ENCODE assay signal across 8 mouse cellular contexts in genomic region chr4:49521346-49521745, GRCm38 (mm10). TPM values are rescaled to one million over a fixed set of nuclear protein-coding genes. Genes with fewer than 3 reads are reported as not detected.
DNase-seq lines count a peak whose midpoint lies in the region; ATAC-seq and TF ChIP-seq lines count a peak whose summit lies in the region.

No protein-coding gene starts in this region.

- TF ChIP-seq EP300 in heart, postnatal 0 days (IDR thresholded peaks at IDR 0.05; ENCODE audit: low read depth), result no peak

- H3K36me3 ChIP-seq in heart, postnatal 0 days (replicated peaks; ENCODE audit: control insufficient read depth, insufficient read depth, low read length), result peaks cover 20% of the 10 kb centered on the region
- peaks cover 24% of the 10 kb centered on the region for H3K36me3 ChIP-seq in hindbrain, embryonic 13.5 days
- peaks cover 14% of the 10 kb centered on the region for H3K36me3 ChIP-seq in midbrain, embryonic 12.5 days

- WGBS in heart, postnatal 0 days, result under 1% methylated on average over 17 of the region's 17 CpGs
- under 1% methylated on average over 17 of the region's 17 CpGs for WGBS in hindbrain, embryonic 13.5 days
- 1% methylated on average over 17 of the region's 17 CpGs for WGBS in midbrain, embryonic 12.5 days

- H3K4me3 ChIP-seq in heart, postnatal 0 days (ENCODE audit: low read depth, low read length), result peak overlapping the region; percentile 83
- H3K4me3 ChIP-seq in hindbrain, embryonic 13.5 days, result peak overlapping the region; percentile 61
- H3K4me3 ChIP-seq in midbrain, embryonic 12.5 days, result peak overlapping the region; percentile 71

- peak overlapping the region; percentile 90 for H3K4me2 ChIP-seq in heart, postnatal 0 days (ENCODE audit: low read depth, low read length)
- H3K4me2 ChIP-seq in hindbrain, embryonic 13.5 days, result peak overlapping the region; percentile 79
- peak overlapping the region; percentile 62 for H3K4me2 ChIP-seq in midbrain, embryonic 12.5 days (replicated peaks)

- H3K4me1 ChIP-seq in heart, postnatal 0 days (ENCODE audit: control insufficient read depth, insufficient read depth), result peaks cover 17% of the 10 kb centered on the region
- H3K4me1 ChIP-seq in hindbrain, embryonic 13.5 days (replicated peaks), result peaks cover 37% of the 10 kb centered on the region
- peaks cover 18% of the 10 kb centered on the region for H3K4me1 ChIP-seq in midbrain, embryonic 12.5 days

- peak overlapping the region; percentile 74 for H3K9ac ChIP-seq in heart, postnatal 0 days (replicated peaks; ENCODE audit: low read depth, low read length)
- peak overlapping the region; percentile 84 for H3K9ac ChIP-seq in hindbrain, embryonic 13.5 days
- H3K9ac ChIP-seq in midbrain, embryonic 12.5 days (replicated peaks), result peak overlapping the region; percentile 78

- ATAC-seq in heart, postnatal 0 days (ENCODE audit: insufficient read depth, low read depth), result peak; percentile 49
- ATAC-seq in hindbrain, embryonic 13.5 days (ENCODE audit: low FRiP score), result peak; percentile 81
- no peak for ATAC-seq in midbrain, embryonic 12.5 days (ENCODE audit: low FRiP score, low read depth)

- TF ChIP-seq CTCF in heart, postnatal 0 days (IDR thresholded peaks at IDR 0.05; ENCODE audit: low read depth), result peak; percentile 19; the same call in 1 of the 2 replicates
- TF ChIP-seq CTCF in brain, embryonic 14.5 days (IDR thresholded peaks at IDR 0.05; ENCODE audit: borderline replicate concordance, extremely low read depth, insufficient read depth, insufficient read length), result peak; percentile 33; the same call in 1 of the 2 replicates

- H3K9me3 ChIP-seq in heart, postnatal 0 days (replicated peaks; ENCODE audit: control insufficient read depth, low read length), result no peaks in the 10 kb centered on the region
- no peaks in the 10 kb centered on the region for H3K9me3 ChIP-seq in hindbrain, embryonic 13.5 days
- H3K9me3 ChIP-seq in midbrain, embryonic 12.5 days, result no peaks in the 10 kb centered on the region

- H3K27me3 ChIP-seq in heart, postnatal 0 days (ENCODE audit: control insufficient read depth, insufficient read depth, low read length), result no peaks in the 10 kb centered on the region
- no peaks in the 10 kb centered on the region for H3K27me3 ChIP-seq in hindbrain, embryonic 13.5 days
- H3K27me3 ChIP-seq in midbrain, embryonic 12.5 days, result no peaks in the 10 kb centered on the region

- H3K27ac ChIP-seq in heart, postnatal 0 days (ENCODE audit: low read depth), result peak overlapping the region; percentile 58
- peak overlapping the region; percentile 52; the same call in 1 of the 2 replicates for H3K27ac ChIP-seq in hindbrain, embryonic 13.5 days
- H3K27ac ChIP-seq in midbrain, embryonic 12.5 days (replicated peaks), result no peak overlapping the region

- TF ChIP-seq POLR2A in brain, embryonic 14.5 days (IDR thresholded peaks at IDR 0.05; ENCODE audit: borderline replicate concordance, extremely low read depth, insufficient read depth, insufficient read length, poor library complexity, severe bottlenecking), result no peak

- no peak for DNase-seq in heart, postnatal 0 days (ENCODE audit: low spot score)
- DNase-seq in heart, adult 18-20 months, result no peak
- no peak for DNase-seq in brain, embryonic 14.5 days (ENCODE audit: low read depth)
- DNase-seq in urinary bladder, postnatal 14 days (ENCODE audit: low spot score), result no peak
- DNase-seq in spleen, postnatal 14 days (ENCODE audit: low spot score in 2 of 2), result no peak
- no peak for DNase-seq in cerebellum, postnatal 36 days

RNA-seq across cellular contexts. Expression of gene Zfp189, which starts 0.4 kb away (rescaled TPM):
- 3.3 and 4.2 TPM in 2 replicates for total RNA-seq in heart, postnatal 0 days (2014; rRNA removed; ENCODE audit: low replicate concordance)
- 4.7 and 4.8 TPM in 2 replicates for polyA plus RNA-seq in heart, postnatal 0 days (2015; fragmentation: Nextera tagmentation; extraction: Ambion mirVana)
- total RNA-seq in heart, adult 18-20 months (2021), result 1 to 10 TPM; 6.1 to 7.2 TPM
- 5.8 and 7.2 TPM in 2 replicates for polyA plus RNA-seq in brain, embryonic 14.5 days (2012; rRNA removed)
- 13.5 and 13.7 TPM in 2 replicates for polyA plus RNA-seq in hindbrain, embryonic 13.5 days (2015; fragmentation: Nextera tagmentation; extraction: Ambion mirVana)
- polyA plus RNA-seq in midbrain, embryonic 12.5 days (2016; fragmentation: Nextera tagmentation; extraction: Ambion mirVana), result 15.2 and 16.2 TPM in 2 replicates

RNA-seq across cellular contexts. Expression of gene Mrpl50, which starts 0.5 kb away (rescaled TPM):
- total RNA-seq in heart, postnatal 0 days (2014; rRNA removed; ENCODE audit: low replicate concordance), result 22.1 and 36.6 TPM in 2 replicates
- 53.3 and 54.6 TPM in 2 replicates for polyA plus RNA-seq in heart, postnatal 0 days (2015; fragmentation: Nextera tagmentation; extraction: Ambion mirVana)
- 10 to 100 TPM; 51.0 to 53.6 TPM for total RNA-seq in heart, adult 18-20 months (2021)
- 17.6 and 24.3 TPM in 2 replicates for polyA plus RNA-seq in brain, embryonic 14.5 days (2012; rRNA removed)
- 76.9 and 78.8 TPM in 2 replicates for polyA plus RNA-seq in hindbrain, embryonic 13.5 days (2015; fragmentation: Nextera tagmentation; extraction: Ambion mirVana)
- 84.7 and 86.1 TPM in 2 replicates for polyA plus RNA-seq in midbrain, embryonic 12.5 days (2016; fragmentation: Nextera tagmentation; extraction: Ambion mirVana)

RNA-seq across cellular contexts. Expression of gene Baat, which starts 15.0 kb away (rescaled TPM):
- total RNA-seq in heart, postnatal 0 days (2014; rRNA removed; ENCODE audit: low replicate concordance), result not detected in 2 replicates
- polyA plus RNA-seq in heart, postnatal 0 days (2015; fragmentation: Nextera tagmentation; extraction: Ambion mirVana), result not detected in 2 replicates
- not detected for total RNA-seq in heart, adult 18-20 months (2021)
- 0.08 and 0.12 TPM in 2 replicates for polyA plus RNA-seq in brain, embryonic 14.5 days (2012; rRNA removed)
- 0.13 TPM in 1 of 2 replicates, not detected in the other for polyA plus RNA-seq in hindbrain, embryonic 13.5 days (2015; fragmentation: Nextera tagmentation; extraction: Ambion mirVana)
- polyA plus RNA-seq in midbrain, embryonic 12.5 days (2016; fragmentation: Nextera tagmentation; extraction: Ambion mirVana), result 0.17 and 0.67 TPM in 2 replicates

RNA-seq across cellular contexts. Expression of gene Aldob, which starts 28.0 kb away (rescaled TPM):
- 0.27 and 2.3 TPM in 2 replicates for total RNA-seq in heart, postnatal 0 days (2014; rRNA removed; ENCODE audit: low replicate concordance)
- polyA plus RNA-seq in heart, postnatal 0 days (2015; fragmentation: Nextera tagmentation; extraction: Ambion mirVana), result 0.12 and 0.22 TPM in 2 replicates
- total RNA-seq in heart, adult 18-20 months (2021), result 10 to 100 TPM in 1 of 2 experiments, 1 to 10 TPM in 1; 9.2 to 11.7 TPM
- polyA plus RNA-seq in brain, embryonic 14.5 days (2012; rRNA removed), result 0.81 and 1.1 TPM in 2 replicates
- 0.19 TPM in 1 of 2 replicates, not detected in the other for polyA plus RNA-seq in hindbrain, embryonic 13.5 days (2015; fragmentation: Nextera tagmentation; extraction: Ambion mirVana)
- 0.29 TPM in 1 of 2 replicates, not detected in the other for polyA plus RNA-seq in midbrain, embryonic 12.5 days (2016; fragmentation: Nextera tagmentation; extraction: Ambion mirVana)

RNA-seq across cellular contexts. Expression of gene Acnat1, which starts 47.6 kb away (rescaled TPM):
- not detected in 2 replicates for total RNA-seq in heart, postnatal 0 days (2014; rRNA removed; ENCODE audit: low replicate concordance)
- not detected in 2 replicates for polyA plus RNA-seq in heart, postnatal 0 days (2015; fragmentation: Nextera tagmentation; extraction: Ambion mirVana)
- not detected for total RNA-seq in heart, adult 18-20 months (2021)
- 0.23 TPM in 1 of 2 replicates, not detected in the other for polyA plus RNA-seq in brain, embryonic 14.5 days (2012; rRNA removed)
- not detected in 2 replicates for polyA plus RNA-seq in hindbrain, embryonic 13.5 days (2015; fragmentation: Nextera tagmentation; extraction: Ambion mirVana)
- polyA plus RNA-seq in midbrain, embryonic 12.5 days (2016; fragmentation: Nextera tagmentation; extraction: Ambion mirVana), result not detected in 2 replicates
